Mouse (Mus musculus): ENCODE data around the gene Rhbdd3. TPM values are rescaled to one million over a fixed set of nuclear protein-coding genes. Genes with fewer than 3 reads are reported as not detected.

The Rhbdd3 gene
- total RNA-seq, 2 experiments from 2014 or later, result 29.2 to 36.9 TPM

DNA sequence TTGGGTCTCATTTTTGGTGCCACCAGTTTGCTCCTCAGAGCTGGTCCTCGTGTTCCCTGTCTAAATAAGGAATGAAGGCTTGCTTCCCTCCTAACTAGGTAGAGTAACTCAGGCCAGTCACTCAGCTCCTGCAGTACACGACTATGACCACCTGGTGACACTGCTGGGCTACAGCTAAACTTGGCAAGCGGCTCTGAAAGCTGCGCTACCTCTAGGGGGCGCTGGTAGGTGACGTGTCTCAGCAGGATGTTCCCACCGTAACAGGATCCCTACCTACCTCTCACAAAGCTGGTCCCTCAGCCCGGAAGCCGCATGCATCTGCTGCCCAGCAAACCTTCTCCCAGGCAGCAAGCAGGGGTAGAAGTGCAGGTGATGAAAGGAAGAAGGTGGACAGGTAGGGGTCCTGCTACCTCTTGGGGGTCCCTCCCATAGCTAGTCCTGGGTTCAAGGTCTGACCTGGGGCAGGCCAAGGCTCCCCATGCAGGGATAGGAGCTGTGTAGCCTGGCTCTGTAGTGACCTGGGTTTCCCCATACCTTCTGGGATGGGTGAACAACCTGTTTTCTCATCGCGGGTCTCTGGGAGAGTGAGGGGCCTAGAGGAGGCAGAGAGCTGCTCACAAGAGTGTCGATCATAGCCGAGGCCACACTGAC, 16.3 kb downstream of the Rhbdd3 start:
- DNase-seq (ENCODE audit: low spot score), result peak; percentile 89

DNA sequence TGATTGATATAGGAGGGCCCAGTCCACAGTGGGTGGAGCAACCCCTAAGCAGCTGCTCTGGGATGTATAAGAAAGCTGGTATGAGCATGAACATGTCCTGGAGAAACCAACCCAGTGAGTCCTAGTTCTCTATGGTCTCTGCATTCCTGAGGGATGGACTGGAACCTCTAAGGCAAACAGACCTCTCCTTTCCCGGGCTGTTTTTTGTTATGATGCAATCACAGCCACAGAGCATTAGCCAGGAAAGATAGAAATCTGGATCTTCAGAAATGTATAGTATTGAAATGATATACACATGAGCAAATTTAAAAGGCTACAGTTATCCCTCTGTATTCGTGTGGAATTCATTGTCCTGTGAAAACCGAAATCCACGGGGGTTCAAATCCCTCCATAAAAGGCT, 27.0 kb downstream of the Rhbdd3 start:
- no peak for DNase-seq (ENCODE audit: low spot score)

DNA sequence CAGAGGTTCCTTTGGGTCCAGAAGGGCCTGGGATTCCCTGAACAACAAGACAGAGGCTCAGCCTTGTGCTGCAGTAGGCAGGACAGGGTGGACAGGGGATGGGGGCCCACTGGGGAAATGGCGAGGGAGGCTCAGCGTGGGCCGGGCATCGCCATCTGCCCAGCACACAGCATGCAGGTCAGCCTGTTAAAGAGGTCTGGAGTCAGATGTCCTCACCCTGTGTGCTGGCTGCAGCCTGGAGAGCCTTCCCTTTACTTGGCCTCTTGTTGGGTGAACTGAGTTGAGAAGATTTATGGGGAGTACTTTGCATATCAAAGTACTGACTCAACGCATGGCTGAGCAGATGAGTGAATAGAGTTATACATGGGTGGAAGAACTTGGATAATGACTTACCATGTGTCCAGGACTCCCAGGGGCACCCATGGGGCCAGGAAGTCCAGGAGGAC, 30.3 kb downstream of the Rhbdd3 start:
- DNase-seq (ENCODE audit: low spot score), result no peak

DNA sequence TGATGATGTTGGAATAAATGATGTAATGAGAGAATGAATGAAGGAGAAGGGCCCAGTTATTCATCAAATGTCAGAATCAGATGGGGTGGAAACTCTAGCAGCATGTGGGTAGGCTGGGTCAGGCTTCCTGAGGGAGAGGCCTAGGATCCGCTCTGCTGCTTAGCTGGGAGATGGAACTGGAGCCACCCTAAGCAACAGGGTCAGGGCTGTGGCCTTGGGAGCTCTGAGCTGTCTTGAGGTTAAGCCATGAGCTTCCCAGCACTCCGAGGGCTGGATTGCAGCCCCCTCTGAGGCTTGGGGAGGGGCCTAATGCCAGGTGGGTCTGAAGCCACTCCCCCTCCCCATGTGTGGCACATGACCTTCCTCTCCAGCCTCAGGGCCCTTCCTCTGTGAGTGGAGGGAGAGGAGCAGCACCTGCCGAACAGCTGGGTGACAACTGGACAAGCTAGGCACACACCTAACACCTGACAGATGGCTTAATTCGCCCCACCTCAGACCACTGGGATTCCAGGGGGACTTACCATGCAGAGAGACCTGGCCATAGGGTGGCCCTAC, 31.5 kb downstream of the Rhbdd3 start:
- DNase-seq (ENCODE audit: low spot score), result no peak

DNA sequence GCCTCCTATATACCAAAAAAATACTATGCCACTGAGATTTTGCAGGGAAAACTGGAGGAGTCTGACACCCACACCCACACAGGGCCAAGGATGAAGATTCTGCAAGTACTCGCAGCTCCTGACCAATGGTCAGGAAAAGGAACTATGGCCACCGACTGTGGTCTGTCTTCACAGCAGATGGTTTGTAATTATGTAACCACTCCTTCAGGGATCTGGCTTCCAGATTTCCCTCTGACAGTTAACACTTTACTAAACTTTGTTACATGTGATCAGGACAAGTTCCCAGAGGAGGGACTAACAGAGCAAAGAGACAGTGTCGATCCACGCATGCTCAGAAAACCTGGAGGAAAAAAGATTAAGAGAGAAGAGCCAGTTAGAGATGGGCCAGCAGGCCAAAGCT, 34.0 kb downstream of the Rhbdd3 start:
- DNase-seq (ENCODE audit: low spot score), result no peak

DNA sequence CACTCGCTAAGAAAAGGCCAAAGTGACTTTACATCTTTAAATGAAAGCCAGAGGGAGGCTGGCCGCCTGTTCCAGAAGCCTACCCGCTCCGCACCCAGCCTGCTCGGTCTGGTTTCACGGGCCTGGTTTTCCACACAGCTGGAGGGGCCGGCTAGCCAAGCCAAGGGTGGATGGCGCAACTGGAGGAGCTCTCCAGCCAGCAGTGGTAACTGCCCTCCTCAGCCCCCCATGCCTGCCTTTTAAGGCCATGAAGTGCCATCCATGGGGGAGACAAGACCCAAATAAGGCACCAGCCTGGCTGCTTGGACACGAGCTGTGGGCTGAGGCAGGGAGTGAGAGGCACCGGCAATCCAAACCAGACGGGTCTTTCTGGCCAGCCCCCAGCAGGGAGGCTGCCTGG, 37.2 kb downstream of the Rhbdd3 start:
- DNase-seq (ENCODE audit: low spot score), result no peak

DNA sequence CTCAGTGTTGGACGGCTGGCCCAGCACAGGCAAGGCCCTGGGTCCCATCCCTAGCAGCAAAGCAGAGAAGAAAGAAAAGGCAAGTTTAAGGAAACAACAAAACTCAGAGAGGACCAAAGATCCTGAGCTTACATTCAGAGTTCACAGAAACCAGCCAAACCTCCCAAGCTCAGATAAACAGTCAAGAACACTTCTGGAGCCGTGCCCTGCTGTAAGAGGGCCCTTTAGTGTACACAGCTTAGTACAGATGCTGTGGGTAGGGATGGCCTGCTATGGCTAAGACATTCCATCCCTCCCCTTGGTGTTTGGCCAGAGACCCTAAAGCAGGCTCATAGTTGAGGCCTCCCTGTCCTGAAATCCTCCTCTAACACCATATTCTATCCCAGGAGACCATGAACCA, 39.9 kb downstream of the Rhbdd3 start:
- DNase-seq (ENCODE audit: low spot score), result no peak

DNA sequence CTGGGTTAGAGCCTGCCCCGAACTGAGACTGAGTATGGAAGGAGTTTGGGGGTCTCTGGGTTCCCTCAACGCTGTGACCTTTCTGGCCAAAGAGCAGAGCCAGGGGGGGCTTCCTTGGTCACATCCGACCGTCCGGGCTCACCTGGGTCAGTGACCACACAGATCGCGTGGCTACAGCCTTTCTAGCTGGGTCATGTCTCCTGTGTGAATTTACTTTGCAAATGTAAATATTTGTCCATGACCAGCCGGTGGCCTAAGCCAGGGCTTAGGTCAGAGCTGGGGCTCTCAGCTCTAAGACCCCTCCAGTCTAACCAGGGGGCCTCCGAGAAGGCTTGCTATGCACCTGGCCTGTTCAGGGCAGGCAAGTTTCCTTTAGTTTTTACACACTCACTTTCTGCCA, 40.6 kb downstream of the Rhbdd3 start:
- DNase-seq (ENCODE audit: low spot score), result no peak

DNA sequence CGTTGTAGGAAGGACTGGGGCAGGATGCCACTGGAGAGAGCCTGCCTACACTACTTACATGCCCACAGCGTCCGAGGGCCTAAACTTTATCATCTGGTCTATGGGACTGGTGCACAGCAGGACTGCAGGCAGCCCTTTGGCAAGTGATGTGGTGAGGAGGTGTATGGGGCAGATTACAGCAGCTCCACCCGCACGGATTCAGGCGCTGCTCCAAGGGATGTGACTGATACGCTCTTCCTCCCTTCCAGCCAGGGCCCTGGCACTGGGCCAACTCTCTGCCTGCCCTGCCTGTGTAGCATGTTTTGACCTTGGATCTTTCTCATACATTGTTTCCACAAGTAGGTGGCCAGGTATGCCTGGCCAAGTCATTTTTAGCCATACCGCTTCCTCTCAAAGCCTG, 41.9 kb downstream of the Rhbdd3 start:
- DNase-seq (ENCODE audit: low spot score), result peak; percentile 72

DNA sequence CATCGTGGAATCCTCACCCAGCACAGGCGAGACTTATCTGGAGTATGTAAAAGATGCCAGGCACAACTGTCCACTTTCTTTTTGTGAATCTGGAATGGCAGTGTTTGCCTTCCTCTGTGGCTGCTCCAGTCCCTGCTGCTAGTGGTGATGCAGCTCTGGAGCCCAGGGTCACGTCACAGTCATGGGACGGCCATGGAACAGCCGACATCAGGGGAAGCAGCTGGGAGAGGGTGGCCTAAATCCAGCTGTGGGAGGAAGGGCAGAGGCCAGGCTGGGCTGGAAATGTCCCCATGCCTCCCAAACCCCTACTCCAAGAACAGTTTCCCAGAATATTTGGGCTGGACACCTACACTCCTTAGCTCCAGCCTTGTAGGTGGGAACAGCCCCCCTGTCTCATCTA, 42.5 kb downstream of the Rhbdd3 start:
- DNase-seq (ENCODE audit: low spot score), result no peak

DNA sequence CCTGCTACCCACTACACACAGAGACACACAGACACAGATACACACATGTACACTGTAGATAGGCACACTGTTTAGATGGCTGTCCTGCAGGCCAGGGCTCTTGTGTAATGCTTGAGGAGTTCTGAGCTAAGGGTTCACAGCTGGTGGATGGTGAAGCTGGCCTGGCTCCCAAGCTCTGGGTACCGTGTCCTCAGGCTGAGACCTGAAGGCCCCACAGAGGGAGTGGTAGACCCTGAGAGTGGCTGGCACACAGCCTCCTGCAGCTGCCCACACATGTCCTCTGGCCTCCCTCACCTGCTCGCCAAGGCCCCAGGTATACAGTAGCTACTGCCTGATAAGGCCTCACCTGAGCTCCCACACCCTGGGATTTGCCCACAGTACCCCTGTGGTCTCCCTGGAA, 43.2 kb downstream of the Rhbdd3 start:
- DNase-seq (ENCODE audit: low spot score), result no peak

DNA sequence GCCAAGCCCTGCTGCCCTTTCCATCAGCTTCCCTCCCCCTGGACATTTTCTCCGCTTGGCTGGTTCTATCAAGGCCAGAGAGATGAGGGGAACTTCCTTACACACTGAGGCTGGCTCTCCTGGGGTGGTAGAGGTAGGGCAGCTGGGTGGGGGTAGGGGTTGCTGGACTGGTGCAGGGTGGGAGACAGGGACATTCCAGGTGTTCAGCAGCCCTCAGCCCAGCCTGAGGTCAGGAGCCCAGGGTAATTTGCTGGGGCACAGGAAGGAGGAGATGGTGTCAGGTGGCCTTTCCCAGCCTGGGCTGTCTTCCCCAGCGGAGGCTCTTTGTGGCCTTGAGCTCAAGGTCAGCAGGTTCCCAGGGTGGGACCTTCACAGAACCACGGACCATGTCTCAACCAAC, 46.9 kb downstream of the Rhbdd3 start:
- DNase-seq (ENCODE audit: low spot score), result no peak

DNA sequence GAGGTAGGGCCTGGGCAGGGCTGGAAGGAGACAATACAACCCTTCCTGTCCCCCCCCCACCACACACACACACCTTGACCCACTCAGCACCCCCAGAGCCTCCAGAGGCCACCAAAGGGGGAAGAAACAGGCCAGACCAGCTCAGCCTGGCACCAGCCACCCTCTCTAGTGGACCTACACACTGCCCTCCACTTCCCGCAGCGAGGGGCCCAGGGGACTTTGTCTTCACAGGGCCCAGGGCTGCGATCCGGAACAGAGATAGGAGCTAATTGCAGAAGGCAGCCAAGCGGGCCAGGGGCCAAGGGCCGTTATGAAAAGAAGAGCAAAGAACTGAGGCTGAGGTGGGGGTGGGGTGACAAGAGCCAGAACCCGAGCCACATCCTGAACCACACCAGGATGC, 50.5 kb downstream of the Rhbdd3 start:
- DNase-seq (ENCODE audit: low spot score), result no peak

DNA sequence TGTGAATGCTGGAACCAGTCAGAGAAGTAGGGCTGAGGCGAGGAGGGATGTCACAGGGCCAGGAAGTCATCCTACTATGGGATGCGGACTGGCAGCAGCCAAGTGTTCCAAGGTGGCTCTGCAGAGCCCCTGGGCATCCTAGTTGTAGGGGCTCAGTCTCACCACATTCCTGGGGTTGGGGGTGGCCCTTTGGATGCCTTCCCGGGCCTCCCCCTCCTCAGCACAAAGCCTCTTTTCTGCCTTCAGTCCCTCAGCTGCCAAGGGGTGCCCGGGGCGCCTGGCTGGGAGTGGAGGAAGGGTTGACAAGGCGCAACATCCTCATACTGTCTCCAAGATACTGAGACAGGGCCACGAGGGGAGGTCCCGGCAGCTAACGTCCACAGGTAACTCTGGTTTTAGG, 51.2 kb downstream of the Rhbdd3 start:
- no peak for DNase-seq (ENCODE audit: low spot score)

DNA sequence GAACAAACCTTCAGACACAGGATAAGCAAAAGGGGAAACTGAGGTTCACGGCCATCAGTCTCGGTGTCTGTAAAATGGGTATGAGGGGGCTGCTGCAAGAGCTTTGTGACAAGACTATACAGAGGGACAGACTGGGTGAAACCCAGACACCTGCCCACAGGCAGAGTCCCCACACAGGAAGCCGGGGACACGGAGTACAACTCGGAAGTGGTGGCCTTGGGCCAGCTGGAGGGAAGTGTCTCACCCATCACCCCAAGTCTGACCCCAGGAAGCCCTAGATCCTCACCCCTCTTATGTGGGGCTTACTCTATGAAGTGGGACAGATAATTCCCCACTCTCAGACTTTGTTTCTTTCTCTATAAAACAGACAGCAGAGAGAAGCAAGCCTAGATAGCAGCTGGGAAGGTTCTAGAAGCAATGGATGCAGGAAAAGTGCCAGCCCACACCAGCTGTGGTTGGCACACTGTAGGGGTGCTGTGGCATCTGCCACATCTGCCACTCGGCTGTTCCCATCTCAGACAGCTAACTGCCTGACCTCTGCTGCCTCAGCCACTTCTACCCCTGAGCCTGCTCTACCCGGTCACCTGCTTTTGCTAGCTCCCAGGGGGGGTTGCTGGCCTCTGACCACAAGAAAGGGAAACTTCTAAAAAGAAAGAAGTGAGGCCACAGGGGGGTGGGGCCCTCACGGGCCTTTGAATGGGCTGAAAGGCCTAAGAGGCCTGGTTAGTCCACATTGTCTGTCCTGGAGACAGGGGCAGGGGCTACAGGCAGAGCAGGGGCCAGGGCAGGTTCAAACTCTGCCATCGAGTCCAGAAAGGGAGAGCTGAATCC, 51.9 kb downstream of the Rhbdd3 start:
- DNase-seq (ENCODE audit: low spot score), result no peak

DNA sequence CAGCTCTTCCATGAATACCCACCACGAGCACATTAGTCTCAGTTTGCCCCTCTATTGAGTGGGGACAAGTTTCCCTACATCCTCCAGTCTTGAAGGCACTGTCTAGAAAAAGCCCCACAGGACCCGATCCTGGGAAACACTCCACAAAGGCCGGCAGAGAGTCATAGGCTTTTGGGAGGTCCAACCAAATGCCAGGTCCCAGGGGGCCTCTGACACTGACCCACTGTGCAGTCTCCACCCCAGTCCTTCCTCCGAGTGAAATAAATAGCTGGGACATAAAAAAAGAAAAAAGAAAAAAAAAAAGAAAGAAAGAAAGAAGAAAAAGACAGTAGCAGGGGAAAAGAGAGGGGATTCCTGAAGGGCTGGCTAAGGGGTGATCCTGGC, 52.5 kb downstream of the Rhbdd3 start:
- DNase-seq (ENCODE audit: low spot score), result no peak

DNA sequence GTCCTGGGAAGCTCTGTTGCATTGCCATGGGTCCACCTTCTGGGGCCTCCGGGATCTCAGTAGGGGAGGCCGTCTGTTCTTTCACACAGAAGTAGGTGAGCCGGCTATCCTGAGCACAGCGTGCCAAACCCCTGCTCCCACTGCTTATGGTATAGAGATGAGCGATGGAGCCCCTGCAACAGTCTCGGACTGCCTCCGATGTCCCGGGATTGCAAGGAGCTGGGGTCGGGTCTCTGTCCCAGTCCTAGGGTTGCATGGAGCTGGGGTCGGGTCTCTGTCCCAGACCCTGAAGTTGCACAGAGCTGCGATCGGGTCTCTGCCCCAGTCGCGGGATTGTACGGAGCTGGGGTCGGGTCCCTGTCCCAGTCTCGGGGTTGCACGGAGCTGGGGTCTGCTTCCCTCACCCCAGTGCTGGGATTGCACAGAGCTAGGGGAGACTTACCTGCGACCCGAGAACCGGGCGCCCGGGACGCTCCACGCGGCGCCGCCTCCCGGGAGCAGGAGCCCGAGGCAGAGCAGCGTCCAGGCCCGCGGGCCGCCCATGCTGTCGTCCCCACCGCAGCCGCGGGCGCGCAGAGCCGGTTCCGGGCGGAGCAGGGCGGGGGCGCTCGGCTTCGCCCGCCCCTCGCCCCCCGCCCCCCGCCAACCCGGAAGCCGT, 53.1 kb downstream of the Rhbdd3 start, which contains the start of gene Emid1:
TSS of gene Emid1 (minus strand) at position 578 of the 658 bp plus-strand sequence.
- no peak for DNase-seq (ENCODE audit: low spot score)

DNA sequence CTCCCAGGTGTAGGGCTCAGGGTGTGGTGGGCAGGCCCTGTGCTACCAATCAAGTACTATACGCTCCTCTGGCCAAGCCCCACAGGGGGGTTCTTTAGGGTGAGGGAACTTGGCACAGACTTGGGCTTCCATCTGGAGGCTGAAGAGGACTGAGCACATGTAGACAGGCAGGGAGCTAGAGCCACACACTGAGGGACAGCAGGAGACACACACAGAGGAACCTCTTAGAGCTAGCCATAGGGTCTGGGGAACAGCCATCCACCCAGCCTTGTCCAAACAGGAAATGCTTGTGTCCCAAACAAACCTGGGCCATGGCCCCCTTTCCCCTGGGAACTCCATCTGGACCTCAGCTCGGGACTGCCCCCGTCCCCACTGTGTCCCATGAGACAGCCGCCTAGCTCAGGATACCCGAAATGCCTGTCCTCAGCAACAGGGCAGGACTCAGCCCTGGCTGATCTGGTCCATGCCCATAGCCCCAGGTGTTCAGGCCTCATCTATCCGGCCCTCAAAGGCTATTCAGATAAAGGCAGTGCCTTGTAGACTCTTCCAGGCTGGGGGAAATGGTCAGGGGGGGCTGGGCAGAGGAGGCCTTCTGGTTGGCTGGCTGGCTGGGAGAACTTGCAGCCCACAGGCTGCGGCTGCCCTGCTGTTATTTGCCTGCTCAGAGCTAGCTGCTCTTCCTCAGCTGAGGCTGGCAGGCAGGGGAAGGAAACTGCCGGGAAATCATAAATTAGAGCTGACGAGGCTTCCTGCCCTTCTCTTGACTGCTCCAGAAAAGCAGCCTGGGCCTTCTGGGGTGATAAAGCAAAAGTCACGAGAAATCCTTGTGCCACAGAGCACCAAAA, 56.5 kb downstream of the Rhbdd3 start:
- DNase-seq (ENCODE audit: low spot score), result no peak

All from gastrocnemius, adult 18-20 months (tissue).